Mouse (Mus musculus) kidney, adult 9 months (tissue): Measurements from ENCODE around the gene Snd1.

Source experiments
- DNase-seq: peaks from one replicate; pipeline ENCODE4 v3.0.0; 2022

Snd1 gene

GRCm38 (mm10) chr6:28817039-28817438 lies 342.1 kb downstream of the Snd1 start:
- no peak for DNase-seq

DNA sequence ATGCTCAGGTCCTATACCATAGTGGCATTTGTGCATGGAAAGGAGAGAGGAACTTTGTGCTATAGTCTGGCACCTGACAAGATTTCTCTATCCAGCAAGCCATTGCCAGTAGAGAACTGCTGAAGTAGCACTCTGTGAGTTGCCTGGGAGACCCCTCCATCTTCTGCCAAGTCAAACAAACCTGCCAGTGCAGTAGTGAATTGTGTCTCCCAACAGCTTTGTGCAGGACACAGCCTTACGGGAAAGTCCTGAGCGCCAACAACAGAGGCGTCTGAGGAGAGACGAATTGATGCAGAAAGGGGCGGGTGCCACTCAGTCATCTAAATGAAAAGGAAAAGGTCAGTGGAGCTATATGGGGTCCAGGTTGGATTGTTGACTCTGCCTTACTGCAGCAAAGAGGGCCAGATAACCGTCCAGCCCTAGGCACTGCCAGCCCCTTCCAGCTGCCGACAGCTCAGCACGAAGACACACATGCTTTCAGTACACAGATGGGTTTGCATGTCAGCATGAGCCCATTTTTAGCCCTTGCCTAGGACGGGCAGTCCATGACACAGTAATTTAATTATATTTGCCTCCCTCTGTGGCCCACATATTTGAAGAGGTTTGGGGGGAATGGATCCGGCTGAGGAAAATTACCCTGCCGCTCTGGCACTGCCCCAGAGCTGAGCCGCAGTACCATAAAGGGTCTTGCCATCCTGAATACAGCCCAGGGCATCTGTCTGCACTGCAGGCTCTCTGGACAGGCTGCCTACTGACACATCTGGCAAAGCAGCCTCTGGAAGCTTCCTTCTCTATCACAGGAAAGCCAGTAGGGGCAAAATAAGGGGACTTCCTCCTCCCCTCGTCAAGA lies 344.8 kb downstream of the Snd1 start:
- DNase-seq: no peak

GRCm38 (mm10) chr6:28822296-28822695 lies 347.4 kb downstream of the Snd1 start:
- DNase-seq: no peak

DNA sequence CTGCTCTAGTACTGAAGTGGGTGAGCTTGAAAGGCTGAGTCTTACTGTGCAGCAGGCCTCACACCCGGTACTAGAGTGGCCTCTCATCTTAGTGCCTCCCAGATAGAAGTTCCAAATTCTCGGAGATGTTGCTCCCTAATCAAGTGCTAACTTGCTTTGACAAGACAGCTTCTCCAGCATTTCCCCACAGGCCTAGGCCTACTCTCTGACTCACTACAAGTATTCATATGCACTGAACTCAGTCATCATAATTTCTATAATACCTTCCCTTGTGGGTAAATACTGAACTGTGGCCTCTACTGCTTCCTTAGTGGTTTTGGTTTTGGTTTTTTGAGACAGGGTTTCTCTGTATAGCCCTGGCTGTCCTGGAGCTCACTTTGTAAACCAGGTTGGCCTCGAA lies 348.4 kb downstream of the Snd1 start:
- no peak for DNase-seq

DNA sequence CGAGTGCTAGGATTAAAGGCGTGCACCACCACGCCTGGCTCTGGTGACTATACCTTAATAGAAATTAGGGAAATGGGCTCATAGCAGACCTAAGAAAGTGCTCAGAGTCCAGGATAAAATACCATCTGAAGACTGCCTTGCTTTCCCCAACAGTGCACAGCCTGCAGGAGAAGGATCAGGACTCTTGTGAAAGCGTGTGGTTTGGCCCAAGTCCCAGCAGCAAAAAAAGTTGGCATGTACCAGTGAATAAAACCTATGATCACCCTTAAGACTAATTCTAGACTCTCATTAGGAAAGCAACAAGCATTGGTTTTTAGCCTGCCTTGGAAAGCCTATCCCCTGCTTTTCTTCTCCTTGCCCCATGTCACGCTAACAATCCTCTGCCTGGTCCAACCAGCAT lies 348.9 kb downstream of the Snd1 start:
- DNase-seq: no peak

- no peak for DNase-seq
Measured at GRCm38 (mm10) chr6:28825894-28826293, 351.0 kb downstream of the Snd1 start.

DNA sequence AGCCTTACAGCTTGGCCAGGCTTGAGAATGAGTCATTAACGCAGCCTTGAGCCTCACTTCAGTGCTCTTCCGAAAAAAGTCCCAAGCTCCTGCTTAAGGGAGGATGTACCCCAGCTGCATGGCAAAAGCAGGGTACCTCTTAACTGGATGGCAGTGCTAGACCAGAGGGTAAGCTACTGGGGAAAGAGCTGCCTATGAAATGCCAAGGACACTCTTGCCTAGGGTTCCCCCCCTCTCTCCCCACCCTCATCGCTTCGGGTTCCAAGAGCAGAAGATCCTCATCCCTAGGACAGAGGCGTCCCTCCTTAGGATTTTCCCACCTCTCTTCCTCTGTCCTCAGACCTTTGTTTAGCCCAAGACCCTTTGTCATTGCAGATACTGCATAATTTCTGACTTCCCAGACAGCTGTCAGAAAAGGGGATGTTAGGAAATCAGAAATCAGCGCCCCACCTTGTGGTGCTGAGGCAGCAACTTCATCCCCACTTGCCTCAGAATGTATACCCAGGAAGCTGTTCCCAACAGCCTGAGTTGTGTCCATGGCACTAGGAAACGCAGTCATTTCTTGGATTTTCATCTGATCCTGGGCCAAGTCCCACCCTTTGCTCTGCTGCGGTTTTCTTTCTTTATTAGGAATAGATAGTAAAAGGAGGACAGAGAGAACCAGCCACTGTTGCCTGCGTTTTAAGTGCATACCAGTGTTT lies 351.9 kb downstream of the Snd1 start:
- DNase-seq: no peak

DNA sequence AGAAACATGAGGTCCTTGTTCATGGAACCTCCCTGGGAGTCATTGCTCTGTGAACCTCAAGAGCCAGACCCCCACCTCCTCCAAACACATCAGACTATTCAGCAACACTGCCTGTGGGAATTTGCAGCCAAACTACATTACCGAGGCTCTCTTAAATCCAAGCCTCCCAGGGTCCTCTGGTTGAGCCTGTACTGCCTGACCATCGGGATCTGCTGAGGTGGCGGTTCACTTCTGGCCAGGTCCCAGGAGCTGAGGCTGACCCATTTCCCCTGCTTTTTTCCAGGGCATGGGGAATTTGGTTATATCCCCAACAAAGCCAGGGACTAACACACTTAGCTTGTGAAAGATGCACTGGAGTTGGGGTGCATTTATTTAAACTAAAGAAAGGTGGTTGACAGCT lies 352.6 kb downstream of the Snd1 start:
- no peak for DNase-seq

DNA sequence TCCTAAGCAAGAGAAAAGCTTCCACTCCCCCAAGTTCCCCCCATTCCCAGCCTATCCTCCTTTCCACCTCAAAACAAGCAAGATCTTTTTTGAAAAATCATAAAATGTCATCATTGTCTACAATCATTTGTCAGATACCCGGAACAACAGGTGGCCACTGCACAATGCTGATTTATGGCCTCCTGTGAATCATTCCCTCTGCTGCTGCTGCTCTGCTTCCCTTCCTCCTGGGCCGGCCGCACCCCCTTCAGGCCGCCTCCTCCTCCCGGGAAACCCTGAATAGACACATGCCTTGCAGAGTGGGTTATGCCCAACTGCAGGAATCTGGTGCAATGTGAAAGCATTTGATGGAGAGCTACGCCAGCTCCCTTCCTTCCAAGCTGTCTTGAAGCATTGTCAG lies 353.7 kb downstream of the Snd1 start:
- no peak for DNase-seq

DNA sequence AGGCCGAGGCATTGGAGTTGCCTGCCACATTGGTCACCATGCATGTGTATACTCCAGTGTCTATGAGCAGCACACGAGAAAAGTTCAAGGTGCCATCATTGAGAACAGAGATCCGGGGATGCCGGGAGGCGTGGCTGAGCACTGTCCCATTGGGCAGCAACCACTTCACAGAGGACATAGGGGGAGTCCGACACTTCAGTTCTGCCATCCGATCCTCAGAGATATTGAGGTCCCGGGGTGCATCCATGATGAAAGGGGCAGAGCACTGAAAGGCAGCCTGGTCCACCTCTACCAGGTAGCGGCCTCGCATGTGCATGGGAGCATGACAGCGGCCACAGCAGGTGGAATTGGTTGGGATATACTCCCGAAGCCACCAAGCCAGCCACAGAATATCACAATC lies 355.4 kb downstream of the Snd1 start:
- no peak for DNase-seq

GRCm38 (mm10) chr6:28831011-28831853 lies 356.3 kb downstream of the Snd1 start, which contains the start of gene Lrrc4:
Lrrc4 (minus strand) TSS chr6:28831747.
- DNase-seq: no peak

- no peak for DNase-seq
Measured at GRCm38 (mm10) chr6:28831854-28832750, 357.2 kb downstream of the Snd1 start.

DNA sequence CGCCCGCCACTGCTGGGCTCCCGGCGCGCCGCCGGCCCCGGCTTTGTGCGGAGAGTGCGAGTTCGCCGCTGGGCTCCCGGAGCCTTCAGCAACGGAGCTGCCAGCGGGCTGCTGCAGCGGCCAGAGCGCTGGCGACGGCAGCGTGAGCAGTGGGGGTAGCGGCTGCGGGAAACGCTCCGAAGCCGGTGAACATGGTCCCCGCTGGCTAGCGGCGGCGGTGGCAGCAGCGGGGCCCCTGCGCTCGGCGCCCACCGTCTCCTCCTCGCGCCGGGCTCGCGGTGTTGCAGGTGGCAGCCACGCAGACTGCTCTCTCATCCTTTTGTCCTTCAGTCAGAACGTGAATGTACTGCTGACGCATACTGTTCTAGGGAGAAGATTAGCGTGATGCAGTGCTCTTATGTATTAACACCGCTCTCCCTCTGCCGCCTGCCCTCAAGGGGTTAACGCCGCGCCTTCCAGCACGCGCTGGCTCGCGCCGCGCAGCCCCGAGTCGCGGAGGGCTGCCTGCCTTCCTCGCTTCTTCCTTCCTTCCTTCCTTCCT lies 357.9 kb downstream of the Snd1 start:
- no peak for DNase-seq

GRCm38 (mm10) chr6:28833380-28833822 lies 358.5 kb downstream of the Snd1 start:
- DNase-seq: no peak

GRCm38 (mm10) chr6:28834046-28834445 lies 359.1 kb downstream of the Snd1 start:
- no peak for DNase-seq

- DNase-seq: no peak
Measured at GRCm38 (mm10) chr6:28836600-28836999, 361.7 kb downstream of the Snd1 start.

DNA sequence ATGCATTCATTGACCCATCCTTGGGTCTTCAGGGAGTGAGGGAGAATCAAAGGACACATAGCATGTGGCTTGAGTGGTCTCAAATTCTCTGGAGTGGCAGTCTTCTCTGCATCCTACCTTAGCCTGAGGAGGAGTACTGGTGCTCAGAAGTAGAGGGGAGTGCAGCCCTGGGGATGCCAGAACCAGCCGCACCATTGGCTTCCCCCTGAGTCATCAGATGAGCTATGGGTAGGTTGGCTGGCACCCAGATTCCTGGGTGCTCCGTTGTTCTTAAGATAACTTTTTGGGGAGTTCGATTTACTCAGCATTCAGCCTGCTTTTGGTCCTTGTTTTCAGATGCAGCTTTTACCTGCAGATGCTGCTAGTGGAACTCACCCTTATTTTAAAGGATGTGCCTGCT lies 366.6 kb downstream of the Snd1 start:
- no peak for DNase-seq

GRCm38 (mm10) chr6:28842375-28843276 lies 367.7 kb downstream of the Snd1 start:
- DNase-seq: no peak

DNA sequence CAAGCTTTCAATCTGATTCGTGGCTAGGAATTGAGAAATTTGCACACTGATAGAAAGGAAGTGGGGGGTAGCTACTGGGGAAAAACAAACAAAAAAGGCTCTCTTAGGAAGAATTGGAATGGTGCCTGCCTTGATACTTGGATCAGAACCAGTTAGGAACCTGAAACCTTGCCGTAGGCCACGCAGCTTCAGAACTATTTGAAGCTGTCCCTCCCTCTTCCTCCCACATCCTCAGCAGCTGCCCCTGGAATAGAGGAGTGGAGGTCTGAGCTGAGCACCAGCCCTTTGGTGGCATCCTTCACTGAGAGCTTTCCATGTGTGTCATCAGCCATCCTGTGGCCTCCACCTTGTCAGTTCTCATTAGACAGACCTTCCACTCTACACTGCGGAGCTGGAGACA lies 370.7 kb downstream of the Snd1 start:
- no peak for DNase-seq

DNA sequence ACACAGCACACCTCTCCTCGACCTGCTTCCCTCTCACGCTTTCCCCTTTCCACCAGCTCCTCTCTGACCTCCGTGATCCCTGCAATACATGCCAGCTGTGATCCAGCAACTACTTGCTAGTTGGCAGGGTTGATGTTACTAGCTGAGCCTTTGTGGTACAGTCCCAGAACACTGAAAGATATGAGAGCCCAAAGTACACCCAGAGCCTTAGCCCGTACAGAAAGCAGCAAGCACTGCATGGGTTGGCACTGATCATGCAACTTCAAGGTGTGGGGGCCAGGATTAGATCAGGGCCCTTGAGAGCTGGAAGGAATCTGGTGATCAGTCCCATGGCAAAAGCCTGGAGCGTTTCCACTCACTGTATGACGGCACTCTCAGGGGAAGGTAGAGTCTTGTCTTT lies 372.7 kb downstream of the Snd1 start:
- no peak for DNase-seq

DNA sequence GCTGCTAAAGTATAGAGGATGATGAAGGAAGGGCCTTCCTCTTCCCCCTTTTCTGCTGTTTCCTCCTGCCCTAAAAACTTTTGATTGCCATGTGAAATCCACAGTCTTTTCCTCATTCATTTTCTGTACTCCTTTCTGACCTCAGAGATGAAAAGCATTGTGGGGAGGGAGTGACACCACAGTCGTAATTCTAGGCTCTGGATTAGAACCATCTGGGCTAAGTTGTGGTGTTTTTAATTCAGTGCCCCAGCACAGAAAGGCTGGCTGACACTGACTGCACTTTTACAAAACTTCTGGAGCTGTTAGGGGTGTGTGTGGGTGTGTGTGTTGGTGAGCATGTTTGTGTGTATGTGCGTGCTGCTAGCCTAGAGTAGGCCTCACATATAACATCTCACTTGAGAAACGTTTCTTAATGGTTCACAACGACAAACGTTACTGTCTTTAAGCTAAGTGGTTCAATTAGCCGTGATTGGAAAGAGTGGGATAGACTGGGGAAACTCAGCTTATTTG lies 373.4 kb downstream of the Snd1 start:
- DNase-seq: no peak
